Mouse (Mus musculus) CH12.LX (cell line): ENCODE measurements around the gene Hes2. TPM values are rescaled to one million over a fixed set of nuclear protein-coding genes. Genes with fewer than 3 reads are reported as not detected.

ENCODE experiments used
- DNase-seq: peaks from one replicate; pipeline ENCODE4 v3.0.0-alpha.2; 2013; ENCODE audit errors: extremely low read depth
- H3K27ac ChIP-seq: 2 replicates; pipeline ENCODE4 v1.5.1; 2012; ENCODE audit warnings: low read depth, mild to moderate bottlenecking, control low read depth, moderate library complexity; ENCODE audit not compliant: insufficient read depth
- H3K27me3 ChIP-seq: replicated peaks from 2 replicates; pipeline ENCODE3; 2012; ENCODE audit warnings: inconsistent platforms
- H3K36me3 ChIP-seq, 2 experiments: replicated peaks in 1 of 2; 2 replicates each; pipeline versions ENCODE3 to v1.6.1; 2012; ENCODE audit warnings: inconsistent platforms in 1 of 2, low read length in 1 of 2, mild to moderate bottlenecking in 1 of 2, mixed read lengths in 1 of 2, moderate library complexity in 1 of 2; ENCODE audit not compliant: control insufficient read depth in 1 of 2, insufficient read depth in 1 of 2
- H3K4me1 ChIP-seq, 2 experiments: 2 replicates each; pipeline ENCODE4 v1.6.1; 2012; ENCODE audit warnings: inconsistent platforms in 1 of 2, moderate library complexity in 1 of 2; ENCODE audit not compliant: insufficient read depth in 2 of 2, control insufficient read depth in 1 of 2
- H3K4me2 ChIP-seq: 2 replicates; pipeline ENCODE4 v1.6.1; 2012; ENCODE audit warnings: low read depth, mild to moderate bottlenecking, control low read depth; ENCODE audit not compliant: poor library complexity, insufficient read depth, severe bottlenecking
- H3K4me3 ChIP-seq, 3 experiments: fragments of 150-350 bp in 1 of 3; sonication (generic) in 1 of 3; replicated peaks in 1 of 3; 2 replicates each; pipeline versions ENCODE3 to v1.5.1; 2011 to 2012; ENCODE audit warnings: low read depth in 2 of 3, low read length in 2 of 3, mild to moderate bottlenecking in 2 of 3, moderate library complexity in 2 of 3, control low read depth in 1 of 3, improper control_type of control experiment in 1 of 3, inconsistent platforms in 1 of 3, mixed read lengths in 1 of 3; ENCODE audit not compliant: poor library complexity in 1 of 3
- H3K79me2 ChIP-seq: replicated peaks from 2 replicates; pipeline ENCODE4 v1.6.1; 2012; ENCODE audit warnings: mild to moderate bottlenecking, moderate library complexity; ENCODE audit not compliant: control insufficient read depth, poor library complexity, insufficient read depth, severe bottlenecking; ENCODE audit errors: extremely low read depth
- H3K9ac ChIP-seq: 2 replicates; pipeline ENCODE4 v1.6.1; 2012; ENCODE audit warnings: low read depth, mild to moderate bottlenecking, control low read depth, moderate library complexity; ENCODE audit not compliant: insufficient read depth
- H3K9me3 ChIP-seq: replicated peaks from 2 replicates; pipeline ENCODE3; 2012; ENCODE audit warnings: low read length, inconsistent platforms, mixed read lengths
- CHD2 ChIP-seq: IDR thresholded peaks from 2 replicates; pipeline ENCODE4 v1.6.1; 2011; ENCODE audit warnings: low read length, improper control_type of control experiment
- CTCF ChIP-seq, 2 experiments: IDR thresholded peaks in 1 of 2; conservative IDR thresholded peaks in 1 of 2; 2 replicates each; pipeline ENCODE4 v1.5.1; 2011 to 2012; ENCODE audit warnings: low read depth in 2 of 2, low read length in 2 of 2, improper control_type of control experiment in 1 of 2, inconsistent platforms in 1 of 2, mild to moderate bottlenecking in 1 of 2, moderate library complexity in 1 of 2
- E2F4 ChIP-seq: IDR thresholded peaks from 2 replicates; pipeline ENCODE4 v1.6.1; 2011; ENCODE audit warnings: low read depth, low read length, improper control_type of control experiment; ENCODE audit not compliant: insufficient replicate concordance
- ELF1 ChIP-seq: IDR thresholded peaks from 2 replicates; pipeline ENCODE4 v1.6.1; 2014; ENCODE audit warnings: low read depth, mild to moderate bottlenecking, inconsistent platforms, low read length, improper control_type of control experiment
- EP300 ChIP-seq: IDR thresholded peaks from 2 replicates; pipeline ENCODE4 v1.6.1; 2011; ENCODE audit warnings: low read length, improper control_type of control experiment
- ETS1 ChIP-seq: conservative IDR thresholded peaks from 2 replicates; pipeline ENCODE4 v1.6.1; 2012; ENCODE audit warnings: low read depth, mild to moderate bottlenecking, inconsistent platforms, low read length, improper control_type of control experiment, moderate library complexity
- GABPA ChIP-seq: IDR thresholded peaks from 2 replicates; pipeline ENCODE4 v1.6.1; 2012; ENCODE audit warnings: low read depth, low read length, improper control_type of control experiment, inconsistent platforms; ENCODE audit not compliant: insufficient replicate concordance
- IRF4 ChIP-seq: IDR thresholded peaks from 2 replicates; pipeline ENCODE4 v1.6.1; 2014; ENCODE audit warnings: low read depth, mild to moderate bottlenecking, inconsistent platforms, low read length, improper control_type of control experiment
- JUND ChIP-seq: conservative IDR thresholded peaks from 2 replicates; pipeline ENCODE4 v1.6.1; 2011; ENCODE audit warnings: low read depth, low read length, improper control_type of control experiment
- KAT2A ChIP-seq: IDR thresholded peaks from 2 replicates; pipeline ENCODE4 v1.6.1; 2012; ENCODE audit warnings: low read length, improper control_type of control experiment, inconsistent platforms; ENCODE audit not compliant: insufficient replicate concordance
- MAX ChIP-seq: IDR thresholded peaks from 2 replicates; pipeline ENCODE4 v1.6.1; 2011; ENCODE audit warnings: low read length, improper control_type of control experiment
- MEF2A ChIP-seq: IDR thresholded peaks from 2 replicates; pipeline ENCODE4 v1.6.1; 2014; ENCODE audit warnings: low read depth, mild to moderate bottlenecking, inconsistent platforms, low read length, improper control_type of control experiment, borderline replicate concordance
- MYC ChIP-seq: IDR thresholded peaks from 2 replicates; pipeline ENCODE4 v1.6.1; 2011; ENCODE audit warnings: low read depth, mild to moderate bottlenecking, improper control_type of control experiment, low read length
- NRF1 ChIP-seq: IDR thresholded peaks from 2 replicates; pipeline ENCODE4 v1.6.1; 2014; ENCODE audit warnings: low read depth, mild to moderate bottlenecking, inconsistent platforms, low read length, improper control_type of control experiment, moderate library complexity
- PAX5 ChIP-seq: IDR thresholded peaks from 2 replicates; pipeline ENCODE4 v1.6.1; 2012; ENCODE audit warnings: low read length, inconsistent platforms, mixed read lengths
- RCOR1 ChIP-seq: conservative IDR thresholded peaks from 2 replicates; pipeline ENCODE4 v1.6.1; 2012; ENCODE audit warnings: low read depth, mild to moderate bottlenecking, inconsistent platforms, low read length, improper control_type of control experiment
- SIN3A ChIP-seq: IDR thresholded peaks from 2 replicates; pipeline ENCODE4 v1.6.1; 2012; ENCODE audit warnings: low read length, improper control_type of control experiment, inconsistent platforms
- SMC3 ChIP-seq: IDR thresholded peaks from 2 replicates; pipeline ENCODE4 v1.6.1; 2011; ENCODE audit warnings: low read depth, low read length, improper control_type of control experiment
- TCF12 ChIP-seq: IDR thresholded peaks from 2 replicates; pipeline ENCODE4 v1.6.1; 2014; ENCODE audit warnings: low read depth, mild to moderate bottlenecking, inconsistent platforms, low read length, improper control_type of control experiment
- ZMIZ1 ChIP-seq: IDR thresholded peaks from 2 replicates; pipeline ENCODE4 v1.6.1; 2012; ENCODE audit warnings: low read depth, mild to moderate bottlenecking, inconsistent platforms, low read length, improper control_type of control experiment
- ZNF384 ChIP-seq: IDR thresholded peaks from 2 replicates; pipeline ENCODE4 v1.6.1; 2012; ENCODE audit warnings: low read depth, low read length, improper control_type of control experiment, inconsistent platforms
- dilution Hi-C: fragments of 300-500 bp; cut with MboI; formaldehyde crosslinking; loops from 2 replicates; pipeline ENCODE4 v1.14.3; 2020; ENCODE audit warnings: low sequenced_read_pairs; ENCODE audit not compliant: extremely low pct_unique_long_range_greater_than_20kb, extremely low pct_ligation_motif_present
- in situ Hi-C: fragments of 300-500 bp; cut with MboI; formaldehyde crosslinking; loops from 3 replicates; pipeline ENCODE4 v1.14.3; 2019; ENCODE audit warnings: low sequenced_read_pairs, low pct_ligation_motif_present, low pct_unique_long_range_greater_than_20kb, mixed read lengths
- polyA plus RNA-seq: library from polyadenylated mRNA; unstranded; fragments of >175 nt; gene quantifications from 2 replicates; pipeline ENCODE4 v1.2.1, GENCODE M21; 2012; ENCODE audit warnings: low read depth; ENCODE audit not compliant: insufficient read length
- total RNA-seq, 2 experiments: library from RNA; depleted of rRNA; stranded (reverse); fragments of 300-350 nt in 1 of 2; fragments of >200 nt in 1 of 2; gene quantifications; 2 replicates each; pipeline ENCODE4 v1.2.3; 2012 to 2014

Gene Hes2
- total and polyA plus RNA-seq, 3 experiments, result not detected

DNA sequence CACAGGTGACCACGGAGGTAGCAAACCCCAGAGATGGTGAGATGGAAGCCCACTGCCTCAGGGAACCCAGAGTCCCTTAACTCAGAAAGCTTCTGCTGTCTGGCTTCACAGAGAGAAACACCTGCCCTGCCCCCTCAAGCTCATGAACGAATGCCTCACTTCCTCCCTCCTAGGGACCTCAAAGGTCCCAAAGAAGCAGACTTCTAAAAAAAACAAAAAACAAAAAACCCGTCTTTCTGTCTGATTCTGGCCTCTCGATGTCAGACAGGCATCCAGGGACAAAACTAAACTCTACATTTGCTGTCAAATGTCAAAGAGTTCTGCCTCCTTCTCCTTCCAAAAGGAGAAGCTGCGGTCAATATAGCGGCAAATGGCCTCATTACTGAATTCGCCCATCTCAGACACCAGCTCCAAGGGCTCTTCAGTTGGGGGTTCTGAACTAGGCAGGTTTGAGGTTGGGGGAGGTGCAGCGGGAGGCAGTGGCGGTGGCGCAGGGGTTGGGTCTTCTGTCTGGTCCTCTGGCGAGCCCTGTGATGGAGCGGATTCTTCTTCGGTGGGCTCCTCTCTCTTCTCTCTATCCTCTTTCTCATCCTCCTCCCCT is 34.2 kb upstream of the Hes2 start:
- Histone ChIP-seq H3K4me3 (no peak overlapping the region), H3K79me2 (no peaks in the 10 kb centered on the region), H3K4me1 (peaks cover 23 to 39% of the 10 kb centered on the region in 2 experiments), H3K27ac (no peak overlapping the region), H3K4me2 (0 out of 2 replicates have a peak overlapping the region, but pooled peaks have one; percentile 10), H3K36me3 (no peaks in the 10 kb centered on the region), H3K9me3 (peaks cover 36% of the 10 kb centered on the region), H3K27me3 (peaks cover 89% of the 10 kb centered on the region), H3K9ac (no peak overlapping the region)
- no peak for TF ChIP-seq TCF12
- 0 out of 2 replicates have a peak, but pooled peaks have one; percentile 10 for TF ChIP-seq IRF4
- TF ChIP-seq CHD2, result peak; percentile 9; the same call in 1 of the 2 replicates
- TF ChIP-seq ZNF384, result peak; percentile 32; the same call in 1 of the 2 replicates
- dilution Hi-C loops, result no loop called here
- DNase-seq, result no peak
- in situ Hi-C loops, result no loop called here

DNA sequence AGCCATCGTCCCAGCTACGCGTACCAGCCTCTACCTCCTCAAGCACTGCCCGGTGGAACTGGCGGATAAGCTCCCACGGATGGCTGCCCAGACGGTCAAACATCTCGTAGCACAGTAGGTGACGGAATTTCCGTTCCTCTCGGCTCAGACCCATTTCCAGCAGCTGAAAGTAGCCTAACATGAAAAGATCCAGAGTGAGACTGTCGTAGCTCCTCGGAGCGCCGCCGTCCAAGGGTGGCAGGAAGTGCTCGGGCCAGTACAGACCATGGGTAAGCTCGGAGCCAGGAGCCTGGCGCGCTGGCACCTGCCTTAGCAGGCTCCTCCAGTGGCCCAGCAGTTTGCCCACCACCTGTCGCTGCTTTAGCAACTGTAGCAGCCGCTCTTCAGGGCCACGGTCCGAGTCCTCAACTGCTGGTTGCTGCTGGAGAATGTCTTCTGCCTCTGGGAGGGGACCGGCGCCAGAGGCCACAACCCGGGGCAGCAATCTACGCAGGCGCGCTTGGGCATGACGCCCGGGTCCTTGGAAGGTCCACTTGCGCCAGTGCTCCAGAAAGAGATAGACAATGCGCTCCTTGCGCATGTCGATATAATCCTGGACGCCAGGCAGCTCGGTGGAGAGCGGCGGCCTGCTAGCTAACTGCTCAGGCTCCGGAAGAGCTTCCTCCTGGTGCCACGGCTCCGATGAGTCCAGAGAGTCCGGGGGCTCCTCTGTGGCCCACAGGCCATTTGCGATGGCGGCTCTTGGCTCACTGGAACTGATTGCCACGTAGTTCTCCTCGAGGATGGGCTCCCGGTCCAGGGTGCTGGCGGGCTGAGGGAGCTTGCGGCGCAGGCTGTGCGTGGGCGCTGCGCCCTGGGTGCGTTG is 33.3 kb upstream of the Hes2 start:
- Histone ChIP-seq H3K79me2 (no peaks in the 10 kb centered on the region), H3K27me3 (peaks cover 89% of the 10 kb centered on the region), H3K4me1 (peaks cover 18 to 32% of the 10 kb centered on the region in 2 experiments), H3K36me3 (no peaks in the 10 kb centered on the region), H3K9ac (no peak overlapping the region), H3K9me3 (peaks cover 36% of the 10 kb centered on the region), H3K4me2 (no peak overlapping the region), H3K27ac (no peak overlapping the region), H3K4me3 (no peak overlapping the region)
- TF ChIP-seq MEF2A, result no peak
- TF ChIP-seq MYC, result no peak
- no peak for TF ChIP-seq CTCF (conservative IDR thresholded peaks at IDR 0.05 in 1 of 2, IDR thresholded peaks at IDR 0.05 in 1 of 2; ENCODE audit: low read depth in 2 of 2, low read length in 2 of 2)
- TF ChIP-seq SMC3, result no peak
- TF ChIP-seq E2F4, result no peak
- no peak for TF ChIP-seq GABPA
- TF ChIP-seq ETS1, result no peak
- TF ChIP-seq TCF12, result no peak
- TF ChIP-seq EP300, result no peak
- TF ChIP-seq CHD2, result no peak
- TF ChIP-seq ZMIZ1, result no peak
- no peak for TF ChIP-seq MAX
- TF ChIP-seq SIN3A, result no peak
- TF ChIP-seq JUND, result no peak
- no peak for TF ChIP-seq KAT2A
- TF ChIP-seq PAX5, result no peak
- no peak for TF ChIP-seq NRF1
- no peak for TF ChIP-seq RCOR1
- no peak for TF ChIP-seq ELF1
- no peak for DNase-seq
- in situ Hi-C loops (no loop called here), dilution Hi-C loops (no loop called here)
